Mouse (Mus musculus): ENCODE results near the gene Gm49325. TPM values are rescaled to one million over a fixed set of nuclear protein-coding genes. Genes with fewer than 3 reads are reported as not detected.

Gene Gm49325
- polyA plus RNA-seq, 1 experiment from 2014 or later: 1.8 TPM

DNA sequence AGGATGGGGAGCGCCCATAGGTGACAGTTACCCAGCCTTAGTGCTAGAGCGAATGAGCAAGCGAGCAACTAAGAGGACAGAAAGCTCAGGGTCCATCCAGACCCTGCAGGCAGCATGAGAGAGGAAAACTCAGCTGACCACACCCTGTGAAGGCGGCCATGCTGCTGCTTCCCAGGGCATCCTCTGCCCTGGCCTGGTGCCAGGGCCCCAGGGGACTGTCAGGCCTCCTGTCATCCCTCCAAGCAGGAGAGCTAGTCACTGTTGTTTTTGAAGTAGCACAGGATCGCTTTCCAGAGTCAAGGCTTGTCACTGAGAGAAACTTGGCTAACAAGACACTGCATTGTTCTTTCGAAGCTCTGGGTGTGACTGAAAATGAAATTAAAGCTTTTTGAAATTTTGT, 33.0 kb downstream of the Gm49325 start:
- WGBS: 90% methylated on average over 6 of the region's 6 CpGs

DNA sequence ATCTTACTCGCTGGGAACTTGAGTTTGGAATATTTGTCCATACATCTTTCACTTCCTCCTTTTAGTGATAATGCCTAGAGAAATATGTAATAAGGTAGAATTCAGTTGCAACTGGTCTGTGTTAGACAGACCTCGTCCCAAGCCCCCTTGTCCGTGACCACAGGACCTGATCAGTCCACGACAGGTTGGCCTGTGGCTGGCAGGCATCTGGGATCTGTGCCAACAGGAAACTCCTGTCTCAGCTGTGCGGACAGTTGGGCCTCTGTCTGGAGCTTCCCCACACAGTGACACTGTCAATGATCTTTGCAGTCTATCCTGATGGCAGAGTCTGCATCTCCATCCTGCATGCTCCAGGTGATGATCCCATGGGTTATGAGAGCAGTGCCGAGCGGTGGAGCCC, 37.2 kb downstream of the Gm49325 start:
- Histone ChIP-seq H3K27ac (ENCODE audit: low read depth, low read length) (no peak overlapping the region), H3K36me3 (ENCODE audit: control insufficient read depth, insufficient read depth, low read length) (peaks cover 44% of the 10 kb centered on the region), H3K4me1 (replicated peaks; ENCODE audit: control insufficient read depth, insufficient read depth, low read length) (no peaks in the 10 kb centered on the region), H3K9me3 (ENCODE audit: control insufficient read depth, low read length) (no peaks in the 10 kb centered on the region), H3K4me2 (no peak overlapping the region), H3K9ac (ENCODE audit: low read depth, low read length) (no peak overlapping the region), H3K27me3 (replicated peaks; ENCODE audit: control insufficient read depth, insufficient read depth, low read length) (no peaks in the 10 kb centered on the region), H3K4me3 (ENCODE audit: low read depth, low read length) (no peak overlapping the region)
- ATAC-seq (replicated peaks; ENCODE audit: low FRiP score): no peak
- 82% methylated on average over 7 of the region's 7 CpGs for WGBS
- DNase-seq (ENCODE audit: low spot score): no peak

More for the DNA sequence above, 33.0 kb downstream of the Gm49325 start:
- no peak for DNase-seq (ENCODE audit: low spot score)
- no peaks in the 10 kb centered on the region for H3K9me3 ChIP-seq (ENCODE audit: control insufficient read depth, low read length)
- no peak overlapping the region for H3K4me2 ChIP-seq
- no peaks in the 10 kb centered on the region for H3K27me3 ChIP-seq (replicated peaks; ENCODE audit: control insufficient read depth, insufficient read depth, low read length)
- peaks cover 33% of the 10 kb centered on the region for H3K36me3 ChIP-seq (ENCODE audit: control insufficient read depth, insufficient read depth, low read length)
- ATAC-seq (replicated peaks; ENCODE audit: low FRiP score): no peak
- no peak overlapping the region for H3K4me3 ChIP-seq (ENCODE audit: low read depth, low read length)
- 0 out of 2 replicates have a peak, but pooled peaks cover 3% of the 10 kb centered on the region for H3K4me1 ChIP-seq (replicated peaks; ENCODE audit: control insufficient read depth, insufficient read depth, low read length)
- H3K9ac ChIP-seq (ENCODE audit: low read depth, low read length): no peak overlapping the region
- H3K27ac ChIP-seq (ENCODE audit: low read depth, low read length): no peak overlapping the region

DNA sequence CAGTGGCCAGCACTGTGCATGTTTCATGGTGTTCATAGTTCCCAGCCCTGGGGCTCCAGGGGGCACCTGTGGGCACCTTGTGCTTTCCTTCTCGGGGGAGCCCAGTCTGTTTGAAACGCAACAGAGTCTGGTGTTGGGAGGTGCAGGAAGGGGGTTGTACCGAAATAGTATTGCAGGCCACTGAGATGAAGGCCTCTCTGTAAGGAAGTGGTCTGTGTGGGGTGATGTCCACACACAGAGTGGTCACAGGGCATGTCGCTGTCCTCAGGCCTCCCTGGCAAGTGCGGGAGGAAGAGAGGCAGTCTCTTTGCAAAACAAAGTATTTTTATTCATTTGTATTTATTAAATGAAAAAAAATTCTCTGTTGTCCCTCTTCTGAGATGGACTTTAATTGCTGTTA, 39.6 kb downstream of the Gm49325 start:
- ATAC-seq (replicated peaks; ENCODE audit: low FRiP score): no peak
- no peaks in the 10 kb centered on the region for H3K27me3 ChIP-seq (replicated peaks; ENCODE audit: control insufficient read depth, insufficient read depth, low read length)
- no peaks in the 10 kb centered on the region for H3K9me3 ChIP-seq (ENCODE audit: control insufficient read depth, low read length)
- no peak overlapping the region for H3K27ac ChIP-seq (ENCODE audit: low read depth, low read length)
- H3K4me2 ChIP-seq: no peak overlapping the region
- peaks cover 44% of the 10 kb centered on the region for H3K36me3 ChIP-seq (ENCODE audit: control insufficient read depth, insufficient read depth, low read length)
- WGBS: 85% methylated on average over 5 of the region's 5 CpGs
- H3K9ac ChIP-seq (ENCODE audit: low read depth, low read length): no peak overlapping the region
- no peak overlapping the region for H3K4me3 ChIP-seq (ENCODE audit: low read depth, low read length)
- no peaks in the 10 kb centered on the region for H3K4me1 ChIP-seq (replicated peaks; ENCODE audit: control insufficient read depth, insufficient read depth, low read length)
- no peak for DNase-seq (ENCODE audit: low spot score)

DNA sequence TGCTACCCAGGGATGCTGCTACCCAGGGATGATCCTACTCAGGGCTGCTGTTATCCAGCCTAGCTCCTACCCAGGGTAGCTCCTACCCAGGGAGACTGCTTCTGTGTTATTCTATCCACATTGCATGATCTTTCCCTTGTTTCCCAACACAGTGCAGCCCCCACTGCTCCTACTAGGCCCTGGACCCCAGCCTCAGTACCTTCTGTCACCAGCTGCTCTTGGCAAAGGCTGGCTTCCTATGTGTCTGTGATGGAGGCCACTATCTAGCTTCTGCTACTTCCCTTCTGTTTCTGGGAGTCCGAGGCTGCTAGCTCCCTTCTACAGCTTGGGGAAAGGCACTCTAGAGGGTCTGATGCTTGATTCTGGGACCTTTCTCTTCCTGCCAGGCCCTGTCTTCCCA, 41.5 kb downstream of the Gm49325 start:
- Histone ChIP-seq H3K9me3 (ENCODE audit: control insufficient read depth, low read length) (no peaks in the 10 kb centered on the region), H3K27me3 (replicated peaks; ENCODE audit: control insufficient read depth, insufficient read depth, low read length) (no peaks in the 10 kb centered on the region), H3K36me3 (ENCODE audit: control insufficient read depth, insufficient read depth, low read length) (peaks cover 30% of the 10 kb centered on the region), H3K4me2 (no peak overlapping the region), H3K27ac (ENCODE audit: low read depth, low read length) (no peak overlapping the region), H3K4me3 (ENCODE audit: low read depth, low read length) (no peak overlapping the region), H3K9ac (ENCODE audit: low read depth, low read length) (no peak overlapping the region), H3K4me1 (replicated peaks; ENCODE audit: control insufficient read depth, insufficient read depth, low read length) (no peaks in the 10 kb centered on the region)
- ATAC-seq (replicated peaks; ENCODE audit: low FRiP score) (no peak), DNase-seq (ENCODE audit: low spot score) (no peak)
- 71% methylated on average over 1 of the region's 1 CpGs for WGBS

DNA sequence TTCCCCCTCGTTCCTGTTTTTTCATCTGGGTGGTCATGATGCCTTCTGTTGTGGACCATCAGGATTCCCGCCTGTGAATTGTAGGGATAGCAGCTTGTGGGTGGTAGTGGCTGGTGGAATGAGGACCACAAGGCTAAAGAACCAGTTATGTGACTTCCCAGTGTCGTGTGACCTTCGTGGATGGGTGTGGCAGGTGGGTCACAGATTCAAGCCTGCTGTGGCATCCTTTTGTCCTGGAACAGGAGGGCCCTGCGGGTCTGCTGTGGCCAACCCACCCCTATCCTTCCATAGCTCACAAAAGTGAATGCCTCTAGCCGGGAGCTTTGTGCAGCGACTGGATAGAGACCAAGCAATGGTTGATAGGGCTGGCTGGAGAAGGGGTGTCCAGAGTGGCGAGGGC, 41.9 kb downstream of the Gm49325 start:
- 87% methylated on average over 8 of the region's 8 CpGs for WGBS
- H3K9ac ChIP-seq (ENCODE audit: low read depth, low read length): no peak overlapping the region

DNA sequence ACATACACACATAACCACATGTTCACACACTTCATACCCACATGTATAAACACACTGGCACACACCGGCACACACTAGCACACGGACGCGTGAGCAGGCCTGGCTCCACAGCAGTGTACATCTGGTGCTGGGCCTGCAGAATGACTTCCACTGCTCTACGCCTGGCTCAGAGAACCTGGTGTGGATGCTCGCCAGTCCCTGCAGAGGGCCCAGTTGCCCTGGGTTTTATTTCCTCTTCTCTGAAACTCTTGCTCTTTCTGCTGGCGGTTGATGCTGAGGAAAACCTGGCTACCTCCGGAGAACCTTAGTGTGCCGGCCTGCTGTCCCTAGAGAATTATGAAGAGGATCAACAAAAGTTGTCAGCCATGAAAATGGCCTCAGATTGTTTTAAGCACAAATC, 46.0 kb downstream of the Gm49325 start:
- Histone ChIP-seq H3K4me1 (replicated peaks; ENCODE audit: control insufficient read depth, insufficient read depth, low read length) (no peaks in the 10 kb centered on the region), H3K27ac (ENCODE audit: low read depth, low read length) (no peak overlapping the region), H3K9me3 (ENCODE audit: control insufficient read depth, low read length) (no peaks in the 10 kb centered on the region), H3K9ac (ENCODE audit: low read depth, low read length) (no peak overlapping the region), H3K4me3 (ENCODE audit: low read depth, low read length) (no peak overlapping the region), H3K4me2 (no peak overlapping the region), H3K36me3 (ENCODE audit: control insufficient read depth, insufficient read depth, low read length) (no peaks in the 10 kb centered on the region), H3K27me3 (replicated peaks; ENCODE audit: control insufficient read depth, insufficient read depth, low read length) (no peaks in the 10 kb centered on the region)
- ATAC-seq (replicated peaks; ENCODE audit: low FRiP score): no peak
- 90% methylated on average over 9 of the region's 9 CpGs for WGBS
- no peak for DNase-seq (ENCODE audit: low spot score)

More for the DNA sequence above, 41.9 kb downstream of the Gm49325 start:
- H3K9me3 ChIP-seq (ENCODE audit: control insufficient read depth, low read length): no peaks in the 10 kb centered on the region
- peaks cover 28% of the 10 kb centered on the region for H3K36me3 ChIP-seq (ENCODE audit: control insufficient read depth, insufficient read depth, low read length)
- no peak overlapping the region for H3K4me2 ChIP-seq
- no peak overlapping the region for H3K27ac ChIP-seq (ENCODE audit: low read depth, low read length)
- no peaks in the 10 kb centered on the region for H3K4me1 ChIP-seq (replicated peaks; ENCODE audit: control insufficient read depth, insufficient read depth, low read length)
- no peak overlapping the region for H3K4me3 ChIP-seq (ENCODE audit: low read depth, low read length)
- ATAC-seq (replicated peaks; ENCODE audit: low FRiP score): no peak
- H3K27me3 ChIP-seq (replicated peaks; ENCODE audit: control insufficient read depth, insufficient read depth, low read length): no peaks in the 10 kb centered on the region
- DNase-seq (ENCODE audit: low spot score): no peak

DNA sequence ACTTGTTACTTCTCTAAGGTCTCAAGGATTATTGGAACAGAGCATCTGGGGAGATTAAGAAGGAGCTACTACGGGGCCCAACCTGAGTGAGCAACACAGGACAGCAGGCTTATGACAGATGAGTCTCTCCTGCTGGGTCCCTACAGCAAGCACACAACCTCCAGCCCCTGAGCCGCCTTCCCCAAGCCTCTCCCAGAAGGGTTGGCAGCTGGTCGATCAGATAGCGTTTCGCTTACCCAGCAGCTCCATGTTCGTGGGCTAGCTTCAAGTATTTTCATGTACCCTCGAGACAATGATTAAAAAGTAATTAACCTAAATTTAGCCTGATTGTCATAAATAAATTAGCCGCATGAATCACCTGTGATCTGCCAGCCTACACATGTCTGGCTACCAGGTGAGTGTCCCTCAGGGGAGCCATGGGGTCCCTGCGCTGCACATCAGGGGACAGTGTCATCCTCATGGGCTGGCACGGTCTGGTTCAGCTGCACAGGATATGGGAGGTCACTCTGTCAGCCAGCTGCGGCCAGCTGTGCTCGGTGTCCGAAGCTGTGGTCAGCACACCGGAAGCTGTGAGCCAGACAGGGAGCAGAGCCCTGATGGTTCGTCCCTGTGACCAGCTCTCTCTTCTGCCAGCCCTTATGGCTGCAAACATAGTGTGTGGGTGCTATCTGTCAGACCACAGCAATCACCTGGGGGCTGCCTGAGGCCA, 52.4 kb downstream of the Gm49325 start:
- 60% methylated on average over 15 of the region's 15 CpGs for WGBS
- H3K4me2 ChIP-seq: no peak overlapping the region
- no peak for ATAC-seq (replicated peaks; ENCODE audit: low FRiP score)
- H3K9me3 ChIP-seq (ENCODE audit: control insufficient read depth, low read length): no peaks in the 10 kb centered on the region
- H3K36me3 ChIP-seq (ENCODE audit: control insufficient read depth, insufficient read depth, low read length): no peaks in the 10 kb centered on the region
- no peak overlapping the region for H3K9ac ChIP-seq (ENCODE audit: low read depth, low read length)
- no peak overlapping the region for H3K4me3 ChIP-seq (ENCODE audit: low read depth, low read length)
- H3K27me3 ChIP-seq (replicated peaks; ENCODE audit: control insufficient read depth, insufficient read depth, low read length): peaks cover under 1% of the 10 kb centered on the region
- no peak for DNase-seq (ENCODE audit: low spot score)
- no peak overlapping the region for H3K27ac ChIP-seq (ENCODE audit: low read depth, low read length)
- no peaks in the 10 kb centered on the region for H3K4me1 ChIP-seq (replicated peaks; ENCODE audit: control insufficient read depth, insufficient read depth, low read length)

DNA sequence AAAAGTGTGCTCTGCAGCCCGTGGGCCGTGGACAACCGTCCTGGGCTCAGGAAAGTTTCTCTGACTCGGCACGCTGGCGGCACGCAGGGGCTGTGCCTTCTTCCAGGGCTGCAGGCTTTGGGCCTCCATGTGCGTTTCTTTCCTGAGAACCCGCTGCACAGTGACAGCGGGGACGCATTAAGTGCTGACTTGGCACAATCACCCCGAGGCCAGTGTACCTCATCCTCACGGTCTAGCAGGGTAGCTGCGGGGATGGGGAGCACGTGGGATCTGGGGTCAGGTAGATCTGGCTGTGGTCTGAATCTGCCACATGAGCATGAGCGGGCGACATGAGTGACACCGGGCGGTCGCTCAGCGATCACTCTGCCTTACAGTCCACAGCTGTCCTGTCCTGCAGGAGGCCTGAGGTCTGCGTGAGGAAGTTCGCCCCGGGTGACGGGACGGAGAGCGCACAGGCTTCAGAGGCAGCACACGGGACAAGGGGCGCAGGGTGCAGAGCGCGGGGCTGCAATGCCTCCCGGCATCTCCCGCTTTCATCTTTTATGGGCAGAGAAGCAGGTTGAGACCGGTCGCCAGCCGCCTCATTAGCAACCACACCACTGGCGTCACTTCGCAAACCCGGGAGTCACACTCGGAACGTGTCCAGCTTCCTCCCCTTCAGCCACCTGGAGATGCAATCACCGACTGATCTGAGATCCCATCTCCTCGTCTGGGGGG, 58.1 kb downstream of the Gm49325 start:
- ATAC-seq (replicated peaks; ENCODE audit: low FRiP score) (no peak), DNase-seq (ENCODE audit: low spot score) (no peak)
- no peak overlapping the region for H3K4me3 ChIP-seq (ENCODE audit: low read depth, low read length)
- no peaks in the 10 kb centered on the region for H3K9me3 ChIP-seq (ENCODE audit: control insufficient read depth, low read length)
- H3K27ac ChIP-seq (ENCODE audit: low read depth, low read length): no peak overlapping the region
- H3K27me3 ChIP-seq (replicated peaks; ENCODE audit: control insufficient read depth, insufficient read depth, low read length): peaks cover 23% of the 10 kb centered on the region
- WGBS: 37% methylated on average over 43 of the region's 43 CpGs
- no peaks in the 10 kb centered on the region for H3K36me3 ChIP-seq (ENCODE audit: control insufficient read depth, insufficient read depth, low read length)
- H3K9ac ChIP-seq (ENCODE audit: low read depth, low read length): no peak overlapping the region
- H3K4me1 ChIP-seq (replicated peaks; ENCODE audit: control insufficient read depth, insufficient read depth, low read length): no peaks in the 10 kb centered on the region
- no peak overlapping the region for H3K4me2 ChIP-seq

DNA sequence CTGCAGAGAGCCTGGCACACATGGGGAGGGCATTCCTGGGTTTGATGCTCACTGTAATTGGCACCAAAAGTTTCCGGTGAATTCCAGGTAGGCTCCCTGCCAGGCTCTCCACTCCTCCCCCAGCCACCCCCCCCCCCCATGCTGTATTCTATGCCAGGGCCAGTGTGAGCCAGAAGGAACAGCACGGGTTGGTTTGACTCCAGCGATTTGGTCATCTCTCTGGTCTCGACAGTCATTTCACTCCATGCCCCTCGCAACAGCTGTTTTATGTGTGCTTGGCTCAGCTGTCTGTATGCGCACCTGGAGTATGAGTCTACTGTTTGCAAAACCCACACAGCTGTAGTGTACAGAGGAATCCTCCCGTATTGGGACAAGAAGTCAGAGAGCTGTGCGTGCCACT, 60.3 kb downstream of the Gm49325 start:
- H3K9me3 ChIP-seq (ENCODE audit: control insufficient read depth, low read length): no peaks in the 10 kb centered on the region
- no peak for DNase-seq (ENCODE audit: low spot score)
- peaks cover 23% of the 10 kb centered on the region for H3K27me3 ChIP-seq (replicated peaks; ENCODE audit: control insufficient read depth, insufficient read depth, low read length)
- no peak overlapping the region for H3K9ac ChIP-seq (ENCODE audit: low read depth, low read length)
- no peaks in the 10 kb centered on the region for H3K36me3 ChIP-seq (ENCODE audit: control insufficient read depth, insufficient read depth, low read length)
- 82% methylated on average over 8 of the region's 8 CpGs for WGBS
- H3K4me2 ChIP-seq: no peak overlapping the region
- peaks cover 6% of the 10 kb centered on the region; the same call in 1 of the 2 replicates for H3K4me1 ChIP-seq (replicated peaks; ENCODE audit: control insufficient read depth, insufficient read depth, low read length)
- ATAC-seq (replicated peaks; ENCODE audit: low FRiP score): no peak
- no peak overlapping the region for H3K27ac ChIP-seq (ENCODE audit: low read depth, low read length)
- H3K4me3 ChIP-seq (ENCODE audit: low read depth, low read length): no peak overlapping the region
